Mouse (Mus musculus) left cerebral cortex, postnatal 14 days (tissue): Measurements from ENCODE around the gene Usp32. TPM values are rescaled to one million over a fixed set of nuclear protein-coding genes. Genes with fewer than 3 reads are reported as not detected.

Experiments
- DNase-seq, 2 experiments: peaks; one replicate each; pipeline ENCODE4 v3.0.0; 2021 to 2022; ENCODE audit warnings: low spot score in 2 of 2, mixed read lengths in 1 of 2
- intact Hi-C: fragments of 180-260 bp; cut with DNase I; formaldehyde crosslinking; loops from one replicate; pipeline ENCODE4 v1.15.1; 2025
- total RNA-seq, 2 experiments: library from RNA; stranded (reverse); gene quantifications; 2 replicates each; pipeline ENCODE4 v1.2.3; 2021

Gene Usp32
- total RNA-seq, 2 experiments from 2014 or later, result 92.5 to 99.8 TPM

DNA sequence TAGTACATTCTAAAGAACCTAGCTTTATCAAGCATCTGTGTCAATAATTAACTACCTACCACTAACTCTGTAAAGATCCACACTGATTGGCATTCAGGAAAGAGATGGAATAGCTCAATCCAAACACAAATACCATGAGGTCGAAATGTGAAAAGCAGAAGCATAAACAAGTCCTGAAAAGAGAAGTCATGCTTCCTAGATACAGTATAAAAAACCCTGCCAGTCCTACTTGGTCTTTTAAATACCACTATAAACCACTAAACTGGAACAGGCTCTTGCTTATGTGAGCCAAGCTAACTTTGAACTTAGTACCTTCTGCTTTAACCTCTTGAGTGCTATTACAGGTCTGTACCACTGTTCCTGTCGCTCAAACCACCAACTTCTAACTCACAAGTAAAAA, 8.4 kb downstream of the Usp32 start:
- intact Hi-C loops, result no loop called here
- DNase-seq, result no peak

DNA sequence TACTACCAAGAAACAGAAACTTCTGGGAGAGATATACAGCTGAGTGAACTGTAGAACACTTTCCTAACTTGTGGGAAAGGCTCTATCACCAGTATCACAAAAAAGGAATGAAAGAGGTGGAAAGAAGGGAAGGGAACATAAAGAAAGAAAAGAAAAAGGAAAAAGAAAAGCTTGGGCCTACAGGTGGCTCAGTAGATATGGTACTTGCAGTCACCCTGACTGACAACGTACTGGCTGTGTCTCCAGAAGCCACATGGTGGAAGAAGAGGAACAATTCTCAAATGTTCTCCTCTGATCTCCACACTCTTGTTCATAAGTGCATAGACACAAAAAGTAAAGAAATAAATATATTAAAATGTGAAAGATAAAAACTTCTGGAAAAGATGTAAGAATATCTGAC, 11.1 kb downstream of the Usp32 start:
- intact Hi-C loops, result no loop called here
- no peak for DNase-seq

DNA sequence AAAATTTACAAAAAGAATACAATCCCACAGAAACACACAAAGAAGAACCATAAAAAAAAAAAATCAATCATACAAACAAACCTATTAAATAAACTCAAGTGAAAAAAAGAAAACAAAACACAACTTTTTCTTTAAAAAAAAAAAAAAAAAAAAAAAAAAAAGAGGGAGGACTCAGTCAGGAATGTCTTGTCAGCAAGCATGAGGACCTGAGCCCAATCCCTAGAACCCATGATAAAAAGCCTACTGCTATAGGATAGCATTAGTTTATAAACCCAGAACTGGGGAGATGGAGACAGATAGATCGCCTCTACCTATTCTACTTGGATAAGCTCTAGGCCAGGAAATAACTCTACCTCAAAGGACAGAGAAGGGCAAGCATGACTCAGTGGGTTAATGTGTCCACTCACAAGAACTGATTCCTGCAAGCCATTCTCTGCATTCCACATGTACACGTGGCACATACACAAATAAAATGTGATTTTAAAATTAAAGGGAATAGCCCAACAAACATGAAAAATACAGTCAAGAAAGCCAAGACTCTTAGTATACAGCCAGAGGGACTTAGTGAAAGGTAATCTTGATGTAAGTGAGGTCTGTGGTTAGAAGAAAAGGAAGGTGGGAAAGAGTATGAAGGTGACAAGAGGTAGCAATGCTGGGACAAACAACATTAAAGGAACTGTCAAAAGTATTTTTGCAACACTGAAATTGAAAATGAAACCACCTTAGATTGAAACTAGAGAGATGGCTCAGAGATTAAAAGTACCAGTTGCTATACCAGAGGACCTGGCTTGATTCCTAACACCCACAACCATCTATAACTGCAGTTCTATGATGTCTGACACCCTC, 13.5 kb downstream of the Usp32 start:
- DNase-seq, result no peak
- intact Hi-C loops, result no loop called here

DNA sequence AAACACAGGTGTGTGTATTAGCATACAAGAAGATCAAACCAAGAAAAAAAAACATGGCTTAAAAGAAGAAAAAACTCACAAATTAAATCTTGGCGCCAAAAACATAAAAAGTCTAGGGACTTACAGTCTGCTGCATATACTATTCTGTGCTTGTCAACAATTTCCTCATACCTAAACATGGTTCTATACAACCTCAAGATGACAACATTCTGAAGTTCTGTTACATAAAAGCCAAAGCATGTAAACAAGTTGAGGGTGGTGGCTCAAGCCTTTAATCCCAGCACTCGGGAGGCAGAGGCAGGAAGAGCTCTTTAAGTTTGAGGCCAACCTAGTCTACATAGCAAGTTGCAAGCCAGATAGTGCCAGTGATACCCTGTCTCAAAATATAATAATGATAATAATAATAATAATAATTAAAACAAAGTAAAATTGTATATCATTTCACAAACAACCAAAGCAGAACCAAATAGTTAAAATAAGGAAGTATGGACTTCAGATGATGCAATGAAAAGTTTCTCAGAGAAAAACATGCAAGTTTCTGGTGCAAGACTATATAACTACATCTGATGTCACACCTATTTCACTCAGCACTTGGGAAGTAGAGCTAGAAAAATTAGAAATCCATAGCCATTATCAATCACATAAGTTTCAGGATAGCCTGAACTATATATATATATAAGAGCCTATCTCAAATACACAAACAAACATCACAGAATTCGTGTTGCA, 16.5 kb downstream of the Usp32 start:
- intact Hi-C loops, result no loop called here
- DNase-seq, result no peak

DNA sequence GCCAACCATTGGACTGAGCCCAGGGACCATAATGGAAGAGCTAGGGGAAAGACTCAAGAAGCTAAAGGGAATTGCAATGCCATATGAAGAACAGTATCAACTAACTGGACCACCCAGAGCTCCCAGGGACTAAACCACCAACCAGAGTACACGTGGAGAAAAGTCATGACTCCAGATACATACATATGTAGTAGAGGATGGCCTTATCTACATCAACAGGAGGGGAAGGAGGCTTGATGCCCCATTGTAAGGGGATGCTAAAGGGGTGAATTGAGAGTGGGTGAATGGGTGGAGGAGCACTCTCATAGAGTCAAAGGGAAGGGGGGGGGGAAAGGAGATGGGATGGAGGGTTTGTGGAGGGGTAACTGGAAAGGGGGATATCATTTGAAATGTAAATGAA, 17.9 kb downstream of the Usp32 start:
- no peak for DNase-seq
- intact Hi-C loops, result no loop called here

DNA sequence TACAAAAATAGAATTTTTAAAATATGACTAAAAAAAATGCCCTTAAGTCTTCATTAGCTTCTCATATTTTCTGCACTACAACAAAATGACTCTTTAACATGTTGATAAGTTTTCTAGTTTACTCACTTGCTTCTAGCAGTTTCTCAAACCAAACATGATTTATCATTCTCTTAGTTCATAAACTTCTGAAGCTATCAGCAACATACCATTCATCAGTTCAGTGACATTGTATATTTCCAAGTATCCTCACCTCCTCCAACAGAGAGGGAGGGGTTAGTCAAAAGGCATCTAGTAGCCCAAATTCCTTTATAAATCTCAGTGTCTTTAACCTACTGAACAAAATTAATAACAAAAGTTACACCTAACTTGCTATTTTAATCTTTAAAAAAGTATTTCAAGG, 22.8 kb downstream of the Usp32 start:
- intact Hi-C loops, result no loop called here
- DNase-seq, result no peak

DNA sequence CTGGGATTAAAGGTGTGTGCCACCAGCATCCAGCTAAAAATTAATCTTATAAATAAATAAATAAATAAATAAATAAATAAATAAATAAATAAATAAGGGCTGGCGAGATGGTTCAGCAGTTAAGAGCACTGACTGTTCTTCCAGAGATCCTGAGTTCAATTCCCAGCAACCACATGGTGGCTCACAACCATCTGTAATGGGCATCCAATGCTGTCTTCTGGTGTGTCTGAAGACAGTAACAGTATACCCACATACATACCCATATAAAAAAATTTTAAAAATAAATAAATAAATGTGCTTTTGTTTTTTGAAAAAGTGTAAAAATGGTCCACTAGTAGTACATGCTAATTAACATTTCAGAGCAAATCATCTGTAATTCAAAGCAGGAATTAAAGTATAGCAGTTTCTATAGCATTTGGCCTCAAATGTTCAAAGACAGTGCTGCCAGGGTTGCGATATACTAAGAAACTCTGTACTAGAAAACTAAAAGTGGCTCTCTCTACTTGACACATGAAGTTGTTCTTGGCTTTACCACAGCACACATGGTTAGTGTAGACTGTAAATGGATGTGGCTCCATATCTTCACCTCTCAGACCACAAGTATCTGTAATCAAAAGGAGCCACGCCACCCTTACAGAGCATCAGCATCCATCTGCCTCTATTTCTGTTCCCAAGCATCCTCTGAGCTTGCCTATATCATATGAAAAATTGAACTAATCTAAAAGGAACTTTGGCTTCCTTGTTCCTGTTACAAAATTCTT, 23.7 kb downstream of the Usp32 start:
- intact Hi-C loops, result no loop called here
- no peak for DNase-seq

DNA sequence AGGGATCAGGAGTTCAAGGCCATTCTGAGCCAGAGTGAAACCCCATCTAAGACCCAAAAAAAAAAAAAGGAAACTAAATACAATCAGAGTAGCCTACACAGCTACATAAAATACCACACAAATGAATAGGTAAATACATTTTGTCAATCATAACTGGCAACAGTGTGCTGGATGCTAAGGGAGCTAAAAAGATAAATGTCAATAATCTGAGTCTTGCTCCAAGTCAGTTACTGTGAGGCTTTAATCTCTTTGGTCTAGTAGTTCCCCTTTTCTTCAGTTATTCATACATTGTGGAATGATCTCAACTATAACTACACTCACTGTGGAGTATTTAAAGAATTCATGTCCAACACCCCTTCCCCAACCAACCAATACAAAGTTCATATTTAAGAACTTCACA, 30.0 kb downstream of the Usp32 start:
- DNase-seq, result no peak
- intact Hi-C loops, result no loop called here

DNA sequence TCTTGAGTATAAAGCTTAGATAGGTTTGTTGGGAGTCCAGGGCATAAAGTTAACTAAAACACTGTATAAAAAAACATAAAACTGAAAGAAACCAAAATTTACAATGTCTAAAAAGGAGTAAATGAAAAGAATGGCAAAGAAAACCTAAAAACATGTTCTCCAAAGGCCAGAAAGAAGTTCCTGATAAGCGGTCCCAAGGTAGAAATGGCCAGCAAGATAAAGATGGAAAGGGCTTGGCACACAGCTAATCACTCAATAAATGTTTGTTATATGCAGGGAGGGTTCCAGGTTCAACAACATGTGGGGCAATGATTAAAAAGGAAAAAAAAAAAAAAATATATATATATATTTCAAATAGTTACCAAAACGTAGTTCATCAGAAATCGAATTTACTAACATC, 32.7 kb downstream of the Usp32 start:
- no peak for DNase-seq
- intact Hi-C loops, result no loop called here

DNA sequence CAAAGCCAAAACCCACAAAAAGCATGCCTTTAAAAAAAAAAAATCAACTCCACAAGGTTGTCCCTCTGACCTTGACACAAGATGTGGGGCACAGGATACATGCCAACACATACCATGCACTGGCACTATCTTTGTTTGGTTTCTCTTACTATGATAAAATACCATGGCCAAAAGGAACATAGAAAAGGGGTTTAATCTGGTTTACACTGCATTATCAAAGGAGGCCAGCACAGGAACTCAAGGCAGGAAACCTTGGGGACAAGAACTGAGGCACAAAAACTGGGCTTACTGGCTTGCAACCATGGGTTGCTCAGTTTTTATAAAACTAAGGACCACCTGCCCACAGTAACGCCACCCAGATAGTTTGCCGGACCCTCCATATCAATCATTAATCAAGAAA, 34.1 kb downstream of the Usp32 start:
- intact Hi-C loops, result no loop called here
- DNase-seq, result no peak

DNA sequence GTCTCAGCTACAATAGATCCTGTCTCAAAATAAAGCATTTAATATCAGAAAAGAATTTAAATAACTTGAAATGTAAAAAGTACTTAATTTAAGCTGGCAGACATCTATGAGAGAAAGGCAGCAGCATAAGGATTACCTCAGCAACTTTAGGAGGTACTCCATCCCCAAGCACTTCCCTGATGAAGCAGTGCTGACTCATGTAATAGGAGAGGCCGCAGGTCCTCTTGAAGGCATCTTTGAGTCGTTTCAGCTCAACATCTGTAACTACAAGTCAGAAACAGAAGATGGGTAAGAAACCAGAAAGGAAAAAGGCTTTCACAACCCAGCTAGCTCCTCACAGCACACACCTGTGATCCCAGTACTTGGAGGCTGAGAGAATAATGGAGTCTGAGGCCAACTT, 36.2 kb downstream of the Usp32 start:
- intact Hi-C loops, result no loop called here
- DNase-seq, result no peak

DNA sequence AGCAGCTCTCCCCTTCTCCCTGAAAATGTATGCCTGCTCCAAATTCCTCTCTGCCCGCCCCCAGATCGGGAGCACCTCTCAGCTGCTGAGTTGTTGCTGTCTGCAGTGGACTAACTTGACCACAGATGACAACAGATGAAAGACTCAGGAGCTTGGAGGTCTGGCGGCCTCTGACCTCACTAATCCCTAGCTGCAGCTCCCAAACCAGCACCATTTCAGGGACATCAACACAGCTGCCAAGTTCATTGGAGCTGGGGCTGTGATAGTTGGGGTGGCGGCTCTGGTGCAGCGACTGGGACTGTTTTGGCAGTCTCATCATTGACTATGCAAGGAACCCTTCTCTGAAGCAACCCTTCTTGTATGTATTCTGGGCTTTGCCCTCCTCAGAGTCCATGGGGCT, 44.8 kb downstream of the Usp32 start:
- no peak for DNase-seq
- intact Hi-C loops, result no loop called here

DNA sequence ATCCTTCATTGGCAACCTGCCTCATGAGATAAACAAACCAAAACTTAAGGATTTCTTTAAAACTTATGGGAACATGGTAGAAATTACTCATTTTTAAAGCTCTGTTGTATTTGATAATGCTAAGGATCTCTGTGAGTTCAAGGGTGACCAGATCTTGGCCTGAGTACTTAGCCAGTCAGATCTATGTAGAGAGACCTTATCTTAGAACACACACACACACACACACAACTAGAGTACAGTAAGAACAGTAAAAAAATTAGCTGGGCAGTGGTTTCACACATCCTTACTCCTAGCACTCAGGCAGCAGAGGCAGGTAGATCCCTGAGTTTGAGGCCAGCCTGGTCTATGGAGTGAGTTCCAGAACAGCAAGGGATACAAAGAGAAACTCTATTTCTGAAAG, 53.7 kb downstream of the Usp32 start:
- no peak for DNase-seq
- intact Hi-C loops, result no loop called here

DNA sequence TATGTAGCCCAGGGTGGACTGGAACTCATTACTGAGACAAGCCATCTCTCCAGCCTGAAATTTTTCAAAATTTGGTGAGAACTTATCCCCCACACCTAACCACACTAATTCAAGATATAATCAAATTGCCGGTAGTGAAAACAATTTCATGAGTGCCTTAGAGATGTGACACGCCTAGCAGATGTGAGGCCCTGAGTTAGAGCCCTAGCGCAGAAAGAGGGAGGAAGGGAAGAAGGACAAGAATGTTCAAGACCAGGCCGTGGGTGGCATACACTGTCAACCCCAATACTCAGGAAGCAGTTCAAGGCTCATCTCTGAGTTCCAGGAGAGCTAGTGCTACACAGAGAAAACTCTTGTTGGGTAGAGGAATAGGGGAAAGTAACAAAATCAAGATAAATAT, 72.1 kb downstream of the Usp32 start:
- intact Hi-C loops, result no loop called here
- no peak for DNase-seq

DNA sequence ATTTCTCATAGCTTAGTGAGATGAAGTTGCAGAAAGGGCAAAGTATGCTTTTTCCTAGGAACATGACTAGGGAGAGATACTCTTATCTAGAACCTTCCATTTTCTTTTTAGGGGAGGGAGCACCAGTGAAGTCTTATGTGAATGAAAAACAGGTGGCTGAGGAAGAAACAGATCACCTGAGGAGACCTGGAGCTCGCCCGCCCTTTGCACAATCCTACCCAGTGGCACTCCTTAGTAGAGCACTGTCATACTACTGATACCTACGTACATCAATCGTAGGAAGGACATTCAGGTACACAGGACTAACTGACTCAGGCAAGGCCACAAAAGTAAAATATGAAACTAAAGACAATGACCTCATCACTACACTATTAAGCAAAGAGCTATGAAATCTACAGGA, 81.4 kb downstream of the Usp32 start:
- DNase-seq, result no peak
- intact Hi-C loops, result no loop called here

DNA sequence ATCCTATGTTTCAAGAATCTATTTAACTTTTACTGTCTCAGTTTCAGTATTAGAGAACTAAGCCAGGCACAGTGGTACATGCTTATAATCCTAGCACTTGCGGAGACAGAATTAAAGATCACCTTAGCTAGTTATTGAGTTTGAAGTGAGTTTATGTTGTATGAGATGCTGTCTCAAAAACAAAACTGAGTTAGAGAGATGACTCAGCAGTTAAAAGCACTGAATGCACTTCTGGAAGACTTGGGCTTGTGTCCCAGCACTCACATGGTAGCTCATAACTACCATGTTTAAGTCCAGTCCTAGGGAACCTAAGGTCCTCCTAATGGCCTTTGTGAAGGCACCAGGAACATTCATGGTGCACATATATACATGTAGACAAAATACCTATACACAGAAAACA, 82.4 kb downstream of the Usp32 start:
- no peak for DNase-seq
- intact Hi-C loops, result no loop called here

DNA sequence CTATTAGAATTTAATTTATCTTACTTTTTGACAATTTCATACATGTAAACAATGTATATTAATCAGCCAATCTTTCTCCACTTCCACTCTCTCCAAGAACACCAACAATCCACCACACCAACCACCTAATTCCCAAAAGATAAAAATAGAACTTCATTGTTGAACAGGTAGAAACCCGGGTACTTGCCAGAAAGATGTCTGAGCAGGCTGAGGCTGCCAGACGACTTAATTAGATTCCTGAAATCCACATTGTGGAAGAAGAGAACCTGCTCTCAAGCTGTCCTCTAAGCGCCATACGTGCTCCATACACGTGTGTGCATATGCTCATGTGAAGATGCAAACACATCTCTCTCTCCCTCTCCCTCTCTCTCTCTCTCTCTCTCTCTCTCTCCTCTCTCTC, 83.1 kb downstream of the Usp32 start:
- DNase-seq, result no peak
- intact Hi-C loops, result no loop called here

DNA sequence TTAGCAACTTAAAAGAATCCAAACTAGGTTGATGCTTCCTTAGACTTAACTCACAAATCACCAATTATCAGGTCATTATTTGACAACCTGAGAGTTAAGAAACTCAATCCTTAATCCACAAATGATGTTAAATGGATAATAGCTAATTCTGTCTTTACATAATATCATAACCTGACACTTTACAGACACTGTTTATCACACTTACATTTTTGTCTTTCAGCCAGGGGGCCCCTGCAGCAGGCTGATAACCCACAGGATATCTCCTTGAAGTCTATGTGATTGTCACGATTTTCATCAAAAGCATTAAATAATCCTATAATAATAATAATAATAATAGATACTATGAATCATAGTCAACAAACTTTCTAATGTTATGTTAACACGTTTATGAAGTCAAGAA, 84.4 kb downstream of the Usp32 start:
- intact Hi-C loops, result no loop called here
- no peak for DNase-seq

DNA sequence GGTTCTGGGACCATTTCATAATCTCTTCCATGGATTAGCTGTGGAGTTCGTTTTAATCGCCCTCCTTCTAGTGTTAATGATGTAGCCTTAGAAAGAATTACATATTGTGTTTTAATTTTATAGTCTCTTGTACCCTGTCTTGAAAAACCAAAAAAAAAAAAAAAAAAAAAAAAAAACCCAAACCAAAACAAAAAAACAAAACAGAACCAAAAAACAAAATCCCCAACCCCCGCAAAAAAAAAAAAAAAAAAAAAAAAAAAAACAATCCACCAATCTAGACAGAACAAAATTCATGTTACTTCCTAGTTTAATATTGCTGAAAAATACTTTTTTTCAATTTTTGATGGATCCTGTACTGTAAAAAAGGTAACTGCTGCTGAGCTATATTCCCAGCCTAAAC, 100.7 kb downstream of the Usp32 start:
- intact Hi-C loops, result no loop called here
- DNase-seq, result no peak

DNA sequence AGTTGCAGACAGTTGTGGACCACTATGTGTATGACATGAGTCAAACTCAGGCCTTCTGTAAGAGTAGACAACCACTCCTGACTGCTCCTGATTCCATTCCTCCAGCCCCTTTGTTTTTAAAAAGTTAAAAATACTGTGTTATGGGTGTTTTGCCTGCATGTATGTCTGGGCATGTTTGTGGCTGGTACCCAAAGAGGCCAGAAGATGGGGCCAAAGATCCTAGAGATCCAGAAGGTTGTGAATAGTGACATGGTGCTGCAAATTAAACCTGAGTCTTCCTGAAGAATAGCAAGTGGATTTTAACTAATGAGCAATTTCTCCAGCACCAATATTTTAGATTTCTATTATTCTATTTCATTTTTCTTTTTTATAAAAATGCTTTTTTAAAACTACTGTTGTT, 126.8 kb downstream of the Usp32 start:
- intact Hi-C loops, result loop anchor here (10.0 kb wide), 1 partner anchor 172 kb away; no protein-coding TSS in a partner anchor
- no peak for DNase-seq
